Comparison of ENCODE assay signal across 8 mouse cellular contexts in genomic region chr2:39325122-39325521, GRCm38 (mm10).
DNase-seq lines count a peak whose midpoint lies in the region; ATAC-seq and TF ChIP-seq lines count a peak whose summit lies in the region.
"Not testable (repeated sequence)": the region's sequence is repeated elsewhere in the genome, so short reads cannot be mapped to it uniquely, and the experiment has no call there.

No protein-coding gene starts in this region.

- H3K9ac ChIP-seq in heart, adult 2 months (ENCODE audit: low read depth, low read length); heart, postnatal 0 days (replicated peaks; ENCODE audit: low read depth, low read length); kidney, embryonic 16.5 days (replicated peaks; ENCODE audit: low read length); stomach, embryonic 15.5 days: not testable (repeated sequence)
- H3K9ac ChIP-seq in liver, embryonic 16.5 days (ENCODE audit: low read depth, low read length): peak overlapping the region; percentile 61; the same call in 1 of the 2 replicates

- intact Hi-C loops in heart, adult 2 months (cut with DNase I): not testable (repeated sequence)

- ATAC-seq in CD4-positive, CD25-positive, alpha-beta regulatory T cell, adult 4 months: peak; percentile 50
- ATAC-seq in heart, postnatal 0 days (ENCODE audit: insufficient read depth, low read depth); kidney, embryonic 16.5 days (ENCODE audit: low FRiP score, low TSS enrichment): not testable (repeated sequence)
- ATAC-seq in liver, embryonic 16.5 days (ENCODE audit: low read depth): peak; percentile 93
- ATAC-seq in megakaryocyte progenitor cell, adult 5-6 weeks (replicated peaks; ENCODE audit: poor library complexity): peak; percentile 87
- peak; percentile 79; the same call in 1 of the 2 replicates for ATAC-seq in stomach, embryonic 15.5 days (ENCODE audit: insufficient read depth, low FRiP score, low read depth)

- not testable (repeated sequence) for H3K27ac ChIP-seq in heart, adult 2 months; heart, postnatal 0 days (ENCODE audit: low read depth); kidney, embryonic 16.5 days (ENCODE audit: low read length); stomach, embryonic 15.5 days
- peak overlapping the region; percentile 90 for H3K27ac ChIP-seq in liver, embryonic 16.5 days (ENCODE audit: low read length)

- TF ChIP-seq EP300 in heart, adult 2 months (IDR thresholded peaks at IDR 0.05; ENCODE audit: insufficient read depth, low read depth, low read length); heart, postnatal 0 days (IDR thresholded peaks at IDR 0.05; ENCODE audit: low read depth): not testable (repeated sequence)

- 52% methylated on average over 3 of the region's 3 CpGs for WGBS in heart, adult 2 months
- 41% methylated on average over 3 of the region's 3 CpGs for WGBS in heart, postnatal 0 days
- 69% methylated on average over 3 of the region's 3 CpGs for WGBS in kidney, embryonic 16.5 days
- 26% methylated on average over 3 of the region's 3 CpGs for WGBS in liver, embryonic 16.5 days (ENCODE audit: insufficient replicate concordance)
- 46% methylated on average over 3 of the region's 3 CpGs for whole genome bisulfite sequencing in stomach, embryonic 15.5 days

- H3K36me3 ChIP-seq in heart, adult 2 months (ENCODE audit: control insufficient read depth, insufficient read depth, low read length); heart, postnatal 0 days (replicated peaks; ENCODE audit: control insufficient read depth, insufficient read depth, low read length); kidney, embryonic 16.5 days (ENCODE audit: insufficient read depth, low read length); liver, embryonic 16.5 days (ENCODE audit: control insufficient read depth, insufficient read depth); stomach, embryonic 15.5 days: not testable (repeated sequence)

- H3K4me2 ChIP-seq in heart, postnatal 0 days (ENCODE audit: low read depth, low read length): peak overlapping the region; percentile 41; the same call in 1 of the 2 replicates
- peak overlapping the region; percentile 32; the same call in 1 of the 2 replicates for H3K4me2 ChIP-seq in kidney, embryonic 16.5 days (replicated peaks; ENCODE audit: low read depth, low read length)
- H3K4me2 ChIP-seq in liver, embryonic 16.5 days (ENCODE audit: low read depth, low read length): peak overlapping the region; percentile 63
- peak overlapping the region; percentile 52; the same call in 1 of the 2 replicates for H3K4me2 ChIP-seq in stomach, embryonic 15.5 days

- peak; percentile 16 for DNase-seq in c-Kit-positive CD71-negative TER-119-negative erythroid progenitor cells, embryonic 14.5 days (ENCODE audit: low read depth)
- DNase-seq in heart, adult 2 months; heart, postnatal 0 days (ENCODE audit: low spot score): not testable (repeated sequence)

- not testable (repeated sequence) for H3K9me3 ChIP-seq in heart, postnatal 0 days (replicated peaks; ENCODE audit: control insufficient read depth, low read length); kidney, embryonic 16.5 days (ENCODE audit: low read length); liver, embryonic 16.5 days (replicated peaks; ENCODE audit: control insufficient read depth, low read length); stomach, embryonic 15.5 days

- not testable (repeated sequence) for H3K4me1 ChIP-seq in heart, adult 2 months (ENCODE audit: control insufficient read depth, insufficient read depth, low read length); heart, postnatal 0 days (ENCODE audit: control insufficient read depth, insufficient read depth); kidney, embryonic 16.5 days (ENCODE audit: insufficient read depth, low read length); stomach, embryonic 15.5 days
- peaks cover 28% of the 10 kb centered on the region for H3K4me1 ChIP-seq in liver, embryonic 16.5 days (ENCODE audit: control insufficient read depth, low read depth, low read length)

- not testable (repeated sequence) for H3K27me3 ChIP-seq in heart, adult 2 months (ENCODE audit: control insufficient read depth, insufficient read depth, low read length); heart, postnatal 0 days (ENCODE audit: control insufficient read depth, insufficient read depth, low read length); kidney, embryonic 16.5 days (ENCODE audit: insufficient read depth, low read length); liver, embryonic 16.5 days (ENCODE audit: control insufficient read depth, insufficient read depth, low read depth, low read length); stomach, embryonic 15.5 days (replicated peaks)

- TF ChIP-seq POLR2A in heart, adult 2 months (IDR thresholded peaks at IDR 0.05; ENCODE audit: insufficient read depth, low read depth, low read length): not testable (repeated sequence)

- TF ChIP-seq CTCF in heart, adult 2 months (IDR thresholded peaks at IDR 0.05); heart, postnatal 0 days (IDR thresholded peaks at IDR 0.05; ENCODE audit: low read depth): not testable (repeated sequence)

- H3K79me2 ChIP-seq in heart, adult 2 months (replicated peaks; ENCODE audit: control insufficient read depth, insufficient read depth, low read length): not testable (repeated sequence)

- H3K4me3 ChIP-seq in heart, adult 2 months: peak overlapping the region; percentile 26; the same call in 1 of the 2 replicates
- not testable (repeated sequence) for H3K4me3 ChIP-seq in heart, postnatal 0 days (ENCODE audit: low read depth, low read length); kidney, embryonic 16.5 days (ENCODE audit: low read length); stomach, embryonic 15.5 days (replicated peaks)
- peak overlapping the region; percentile 52 for H3K4me3 ChIP-seq in liver, embryonic 16.5 days (ENCODE audit: low read depth, low read length)
